Mouse (Mus musculus) T-cell, adult 66 days (primary cell): ENCODE measurements around the gene Dgkz. TPM values are rescaled to one million over a fixed set of nuclear protein-coding genes. Genes with fewer than 3 reads are reported as not detected.

Experiments
- total RNA-seq, 2 experiments: library from RNA; stranded (reverse); gene quantifications; 3 replicates in 1 of 2; 4 replicates in 1 of 2; pipeline ENCODE4 v1.2.4; 2023

Dgkz gene
- total RNA-seq: 100 to 1,000 TPM; 405 to 439 TPM

GRCm38 (mm10) chr2:91975581-91976541, at the start of gene Dgkz:
Gene Dgkz (minus strand): TSS chr2:91975864.

GRCm38 (mm10) chr2:92024274-92024672, 48.6 kb upstream of the Dgkz start, which contains the start of gene Creb3l1:
Gene Creb3l1 (minus strand): TSS chr2:92024502.

GRCm38 (mm10) chr2:91945483-91945882, 30.2 kb downstream of the Dgkz start, which contains the start of gene Gm9821:
Gene Gm9821 (plus strand): TSS chr2:91945703.

DNA sequence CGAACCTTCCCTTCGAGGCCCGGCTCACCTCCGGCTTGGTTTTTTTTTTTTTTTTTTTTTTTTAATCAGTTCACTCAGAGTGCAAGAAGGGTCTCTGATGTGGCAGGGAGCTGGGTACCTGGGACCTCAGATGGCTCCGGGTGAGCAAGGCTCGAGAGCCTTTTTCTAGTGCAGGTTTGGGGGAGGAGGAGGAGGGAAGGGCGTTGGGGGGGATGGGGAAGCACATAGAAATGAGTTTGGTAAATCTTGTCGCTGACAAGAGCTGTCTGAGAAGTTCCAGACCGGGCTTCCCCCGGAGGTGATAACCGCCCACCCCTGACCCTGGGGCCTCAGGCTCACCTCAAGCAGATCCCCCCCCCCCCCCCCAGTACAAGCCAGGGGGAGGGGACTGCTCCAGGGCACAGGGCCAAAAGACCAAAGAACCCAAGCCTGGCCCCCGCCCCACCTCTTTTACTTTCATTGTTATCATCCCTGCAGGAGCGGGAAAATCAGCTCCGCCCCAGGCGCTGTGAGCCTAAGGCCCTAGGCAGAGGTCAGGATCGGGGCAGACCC, 43.4 kb downstream of the Dgkz start, which contains the start of gene Mdk:
Mdk (minus strand) TSS at position 138 of the 552 bp plus-strand sequence.

DNA sequence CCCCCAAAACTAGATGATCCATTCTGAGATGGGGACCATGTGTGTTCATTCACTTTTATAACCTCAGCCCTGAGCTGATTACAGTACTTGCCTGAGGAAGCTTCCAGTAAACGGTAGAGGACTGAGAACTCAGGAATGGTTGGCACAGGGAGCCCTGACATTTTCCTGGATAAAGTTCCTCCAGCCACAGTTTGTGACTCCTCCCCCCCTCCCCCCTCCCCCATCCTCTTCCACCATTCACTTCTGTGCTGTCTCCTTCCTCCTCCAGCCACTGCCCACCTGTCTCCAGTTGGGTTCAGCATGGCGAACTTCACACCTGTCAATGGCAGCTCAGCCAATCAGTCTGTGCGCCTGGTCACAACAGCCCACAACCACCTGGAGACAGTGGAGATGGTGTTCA, 48.7 kb downstream of the Dgkz start, which contains the start of gene Chrm4:
Chrm4 (plus strand) TSS at position 301 of the 400 bp plus-strand sequence.

Other genes with a start within 250 kb of the Dgkz start
- 10 to 100 TPM; 71.5 to 74.0 TPM for gene Ambra1, start 245.7 kb downstream of the Dgkz start, total RNA-seq
- gene Chrm4, start 48.6 kb downstream of the Dgkz start, total RNA-seq: 1 to 10 TPM; 2.3 to 3.4 TPM
- gene Mdk, start 43.6 kb downstream of the Dgkz start, total RNA-seq: 10 to 100 TPM in 1 of 2 experiments, 1 to 10 TPM in 1; 8.2 to 10.7 TPM
- under 1 TPM; 0.38 to 0.86 TPM for gene Gm9821, start 30.2 kb downstream of the Dgkz start, total RNA-seq
- gene Creb3l1, start 48.6 kb upstream of the Dgkz start, total RNA-seq: not detected
- 100 to 1,000 TPM; 154 to 163 TPM for gene Phf21a, start 117.3 kb upstream of the Dgkz start, total RNA-seq